Mouse (Mus musculus): ENCODE measurements around the gene Stx8. TPM values are rescaled to one million over a fixed set of nuclear protein-coding genes. Genes with fewer than 3 reads are reported as not detected.

The Stx8 gene
- polyA plus RNA-seq, 1 experiment from 2014 or later: 74.2 TPM

Small RNAs within 50 kb of the gene (microRNA-seq; reads per million reads assigned to microRNA genes)
- gene Mir6406: not detected

Other genes with a start within 250 kb of the Stx8 start
- 0.15 TPM in 1 of 2 replicates, not detected in the other for gene Glp2r, start 195.0 kb upstream of the Stx8 start, polyA plus RNA-seq (2015; fragmentation: Nextera tagmentation; extraction: Ambion mirVana)
- gene Gsg1l2, start 191.6 kb upstream of the Stx8 start, polyA plus RNA-seq (2015; fragmentation: Nextera tagmentation; extraction: Ambion mirVana): not detected in 2 replicates
- not detected in 2 replicates for gene Dhrs7c, start 168.0 kb upstream of the Stx8 start, polyA plus RNA-seq (2015; fragmentation: Nextera tagmentation; extraction: Ambion mirVana)
- gene Usp43, start 44.0 kb upstream of the Stx8 start, polyA plus RNA-seq (2015; fragmentation: Nextera tagmentation; extraction: Ambion mirVana): 0.18 and 0.35 TPM in 2 replicates
- gene Cfap52, start 542 bp upstream of the Stx8 start, polyA plus RNA-seq (2015; fragmentation: Nextera tagmentation; extraction: Ambion mirVana): 0.95 and 1.6 TPM in 2 replicates